Mouse (Mus musculus): Measurements from ENCODE around the gene Rbfox1. TPM values are rescaled to one million over a fixed set of nuclear protein-coding genes. Genes with fewer than 3 reads are reported as not detected.

Gene Rbfox1
- total and polyA plus RNA-seq, 2 experiments, result 0.09 TPM; not detected in 1

GRCm38 (mm10) chr16:7136971-7137370, 1251.8 kb downstream of the Rbfox1 start:
- 50% methylated on average over 1 of the region's 1 CpGs for WGBS
- TF ChIP-seq CTCF (IDR thresholded peaks at IDR 0.05; ENCODE audit: low read depth, low read length) (peak; percentile 40), POLR2A (IDR thresholded peaks at IDR 0.05; ENCODE audit: extremely low read depth, insufficient read depth, low read length) (no peak)
- Histone ChIP-seq H3K79me2 (ENCODE audit: control insufficient read depth, insufficient read depth, low read length) (no peaks in the 10 kb centered on the region), H3K27me3 (ENCODE audit: control insufficient read depth, insufficient read depth, low read length) (no peaks in the 10 kb centered on the region), H3K4me1 (ENCODE audit: control insufficient read depth, insufficient read depth, low read length) (no peaks in the 10 kb centered on the region), H3K36me3 (ENCODE audit: control insufficient read depth, insufficient read depth, low read length) (no peaks in the 10 kb centered on the region), H3K27ac (replicated peaks; ENCODE audit: insufficient read depth, low read depth, low read length) (no peak overlapping the region), H3K4me3 (ENCODE audit: insufficient read depth, low read depth, low read length) (no peak overlapping the region), H3K9ac (ENCODE audit: low read depth, low read length) (no peak overlapping the region)
- no peak for DNase-seq (ENCODE audit: extremely low read depth, low read depth, low spot score)

- no peak for DNase-seq (ENCODE audit: extremely low read depth, low read depth, low spot score)
- WGBS, result 84% methylated on average over 2 of the region's 2 CpGs
Measured at GRCm38 (mm10) chr16:7139480-7139879, 1254.3 kb downstream of the Rbfox1 start.

GRCm38 (mm10) chr16:7140909-7141308, 1255.8 kb downstream of the Rbfox1 start:
- Histone ChIP-seq H3K4me1 (ENCODE audit: control insufficient read depth, insufficient read depth, low read length) (peaks cover 2% of the 10 kb centered on the region; the same call in 1 of the 2 replicates), H3K9ac (ENCODE audit: low read depth, low read length) (no peak overlapping the region), H3K27ac (replicated peaks; ENCODE audit: insufficient read depth, low read depth, low read length) (no peak overlapping the region), H3K79me2 (ENCODE audit: control insufficient read depth, insufficient read depth, low read length) (no peaks in the 10 kb centered on the region), H3K27me3 (ENCODE audit: control insufficient read depth, insufficient read depth, low read length) (no peaks in the 10 kb centered on the region), H3K4me3 (ENCODE audit: insufficient read depth, low read depth, low read length) (no peak overlapping the region), H3K36me3 (ENCODE audit: control insufficient read depth, insufficient read depth, low read length) (no peaks in the 10 kb centered on the region)
- DNase-seq (ENCODE audit: extremely low read depth, low read depth, low spot score), result no peak
- TF ChIP-seq CTCF (IDR thresholded peaks at IDR 0.05; ENCODE audit: low read depth, low read length), result no peak
- TF ChIP-seq POLR2A (IDR thresholded peaks at IDR 0.05; ENCODE audit: extremely low read depth, insufficient read depth, low read length), result no peak
- 65% methylated on average over 8 of the region's 8 CpGs for WGBS

More at GRCm38 (mm10) chr16:7139480-7139879, 1254.3 kb downstream of the Rbfox1 start:
- Histone ChIP-seq H3K4me3 (ENCODE audit: insufficient read depth, low read depth, low read length) (no peak overlapping the region), H3K4me1 (ENCODE audit: control insufficient read depth, insufficient read depth, low read length) (peaks cover 2% of the 10 kb centered on the region; the same call in 1 of the 2 replicates), H3K27ac (replicated peaks; ENCODE audit: insufficient read depth, low read depth, low read length) (no peak overlapping the region), H3K27me3 (ENCODE audit: control insufficient read depth, insufficient read depth, low read length) (no peaks in the 10 kb centered on the region), H3K36me3 (ENCODE audit: control insufficient read depth, insufficient read depth, low read length) (no peaks in the 10 kb centered on the region), H3K79me2 (ENCODE audit: control insufficient read depth, insufficient read depth, low read length) (no peaks in the 10 kb centered on the region), H3K9ac (ENCODE audit: low read depth, low read length) (no peak overlapping the region)
- TF ChIP-seq CTCF (IDR thresholded peaks at IDR 0.05; ENCODE audit: low read depth, low read length) (no peak), POLR2A (IDR thresholded peaks at IDR 0.05; ENCODE audit: extremely low read depth, insufficient read depth, low read length) (no peak)

GRCm38 (mm10) chr16:7145505-7145904, 1260.3 kb downstream of the Rbfox1 start:
- TF ChIP-seq POLR2A (IDR thresholded peaks at IDR 0.05; ENCODE audit: extremely low read depth, insufficient read depth, low read length), result no peak
- no peak for TF ChIP-seq CTCF (IDR thresholded peaks at IDR 0.05; ENCODE audit: low read depth, low read length)
- Histone ChIP-seq H3K36me3 (ENCODE audit: control insufficient read depth, insufficient read depth, low read length) (no peaks in the 10 kb centered on the region), H3K27me3 (ENCODE audit: control insufficient read depth, insufficient read depth, low read length) (no peaks in the 10 kb centered on the region), H3K4me3 (ENCODE audit: insufficient read depth, low read depth, low read length) (no peak overlapping the region), H3K9ac (ENCODE audit: low read depth, low read length) (no peak overlapping the region), H3K27ac (replicated peaks; ENCODE audit: insufficient read depth, low read depth, low read length) (no peak overlapping the region), H3K79me2 (ENCODE audit: control insufficient read depth, insufficient read depth, low read length) (no peaks in the 10 kb centered on the region), H3K4me1 (ENCODE audit: control insufficient read depth, insufficient read depth, low read length) (peaks cover 2% of the 10 kb centered on the region; the same call in 1 of the 2 replicates)
- DNase-seq (ENCODE audit: extremely low read depth, low read depth, low spot score), result no peak
- 79% methylated on average over 10 of the region's 10 CpGs for WGBS

- no peak overlapping the region for H3K9ac ChIP-seq (ENCODE audit: low read depth, low read length)
- WGBS, result 59% methylated on average over 6 of the region's 6 CpGs
- no peak overlapping the region for H3K27ac ChIP-seq (replicated peaks; ENCODE audit: insufficient read depth, low read depth, low read length)
- no peaks in the 10 kb centered on the region for H3K79me2 ChIP-seq (ENCODE audit: control insufficient read depth, insufficient read depth, low read length)
- no peaks in the 10 kb centered on the region for H3K36me3 ChIP-seq (ENCODE audit: control insufficient read depth, insufficient read depth, low read length)
- peaks cover 2% of the 10 kb centered on the region; the same call in 1 of the 2 replicates for H3K4me1 ChIP-seq (ENCODE audit: control insufficient read depth, insufficient read depth, low read length)
- H3K4me3 ChIP-seq (ENCODE audit: insufficient read depth, low read depth, low read length), result no peak overlapping the region
- no peaks in the 10 kb centered on the region for H3K27me3 ChIP-seq (ENCODE audit: control insufficient read depth, insufficient read depth, low read length)
- no peak for TF ChIP-seq CTCF (IDR thresholded peaks at IDR 0.05; ENCODE audit: low read depth, low read length)
- no peak for DNase-seq (ENCODE audit: extremely low read depth, low read depth, low spot score)
Measured at GRCm38 (mm10) chr16:7146454-7146853, 1261.3 kb downstream of the Rbfox1 start.

GRCm38 (mm10) chr16:7147884-7148283, 1262.7 kb downstream of the Rbfox1 start:
- Histone ChIP-seq H3K4me3 (ENCODE audit: insufficient read depth, low read depth, low read length) (no peak overlapping the region), H3K9ac (ENCODE audit: low read depth, low read length) (no peak overlapping the region), H3K36me3 (ENCODE audit: control insufficient read depth, insufficient read depth, low read length) (no peaks in the 10 kb centered on the region), H3K79me2 (ENCODE audit: control insufficient read depth, insufficient read depth, low read length) (no peaks in the 10 kb centered on the region), H3K27ac (replicated peaks; ENCODE audit: insufficient read depth, low read depth, low read length) (no peak overlapping the region), H3K4me1 (ENCODE audit: control insufficient read depth, insufficient read depth, low read length) (peaks cover 2% of the 10 kb centered on the region; the same call in 1 of the 2 replicates), H3K27me3 (ENCODE audit: control insufficient read depth, insufficient read depth, low read length) (no peaks in the 10 kb centered on the region)
- TF ChIP-seq CTCF (IDR thresholded peaks at IDR 0.05; ENCODE audit: low read depth, low read length) (no peak), POLR2A (IDR thresholded peaks at IDR 0.05; ENCODE audit: extremely low read depth, insufficient read depth, low read length) (no peak)
- no peak for DNase-seq (ENCODE audit: extremely low read depth, low read depth, low spot score)
- WGBS, result 80% methylated on average over 2 of the region's 2 CpGs
